ENCODE assay signal across 27 mouse cellular contexts in the genomic region with DNA sequence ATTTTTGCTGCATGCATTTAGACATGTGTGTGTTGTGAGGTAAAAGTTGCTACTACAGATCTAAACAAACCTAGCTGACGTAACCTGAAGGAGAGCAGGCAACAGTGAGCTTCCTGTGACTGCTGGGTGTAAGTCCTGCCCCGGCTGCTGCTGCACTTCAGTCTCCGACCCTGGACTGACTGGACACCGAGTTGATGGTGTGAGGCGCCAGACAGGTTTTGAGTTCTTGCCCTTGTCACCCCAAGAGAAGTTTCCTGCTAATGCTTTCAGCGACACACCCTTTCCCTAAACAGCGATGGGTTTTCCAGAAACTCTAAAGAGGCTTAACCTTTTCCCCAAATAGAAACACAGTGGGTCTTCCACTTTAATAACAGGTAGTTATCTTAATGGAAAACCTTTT.
A peak's percentile ranks its signal among the peaks of the same experiment; 100 is the strongest.
DNase-seq lines count a peak whose midpoint lies in the region; ATAC-seq and TF ChIP-seq lines count a peak whose summit lies in the region.
"Had no signal": no experiment of that assay in that cellular context is flagged by ENCODE, and none has a peak within 500 bp of the region (broad histone marks: within the 10 kb centered on the region; RNA-seq: fewer than 3 reads in every experiment).

No protein-coding gene starts in this region.

- H3K9me3 ChIP-seq in heart, embryonic 11.5 days (replicated peaks; ENCODE audit: control insufficient read depth, low read length), result no peaks in the 10 kb centered on the region
- H3K9me3 ChIP-seq in kidney, embryonic 14.5 days (ENCODE audit: control insufficient read depth, low read length), result no peaks in the 10 kb centered on the region
- H3K9me3 ChIP-seq: embryonic facial prominence, embryonic 13.5 days; forebrain, embryonic 12.5 days; hindbrain, embryonic 12.5 days; liver, embryonic 15.5 days; lung, embryonic 15.5 days; midbrain, embryonic 15.5 days; neural tube, embryonic 12.5 days had no signal

- intact Hi-C loops in gastrocnemius, adult 2 months (cut with DNase I), result loop anchor here (5.0 to 10.0 kb wide), 2 partner anchors 268 to 314 kb away; partner anchors contain the start of gene Ptprg
- intact Hi-C loops in heart, postnatal 25 days (cut with DNase I), result loop anchor here (2.0 to 10.0 kb wide), 5 partner anchors 14 to 312 kb away; partner anchors contain the start of gene Ptprg

- ATAC-seq in heart, embryonic 11.5 days (replicated peaks; ENCODE audit: insufficient number of reproducible peaks, low FRiP score, low TSS enrichment), result no peak
- no peak for ATAC-seq in kidney, embryonic 14.5 days (ENCODE audit: low FRiP score, low TSS enrichment)
- ATAC-seq: midbrain, embryonic 15.5 days; Patski had no signal

- no peak for TF ChIP-seq CTCF in gastrocnemius, adult 2 months (IDR thresholded peaks at IDR 0.05)

- H3K4me1 ChIP-seq in heart, embryonic 11.5 days (ENCODE audit: control insufficient read depth, insufficient read depth, low read length), result peaks cover 19% of the 10 kb centered on the region
- 0 out of 2 replicates have a peak, but pooled peaks cover 11% of the 10 kb centered on the region for H3K4me1 ChIP-seq in kidney, embryonic 14.5 days (ENCODE audit: control insufficient read depth, insufficient read depth, low read length)
- H3K4me1 ChIP-seq: liver, embryonic 15.5 days; midbrain, embryonic 15.5 days; neural tube, embryonic 12.5 days had no signal

- no peaks in the 10 kb centered on the region for H3K36me3 ChIP-seq in heart, embryonic 11.5 days (ENCODE audit: control insufficient read depth, insufficient read depth, low read length)
- no peaks in the 10 kb centered on the region for H3K36me3 ChIP-seq in kidney, embryonic 14.5 days (ENCODE audit: control insufficient read depth, insufficient read depth, low read length)
- H3K36me3 ChIP-seq: embryonic facial prominence, embryonic 13.5 days; forebrain, embryonic 12.5 days; G1E; hindbrain, embryonic 12.5 days; liver, embryonic 15.5 days; lung, embryonic 15.5 days; midbrain, embryonic 15.5 days; neural tube, embryonic 12.5 days had no signal

- no peak for DNase-seq in gastrocnemius, adult 2 months
- DNase-seq in gastrocnemius, adult 8-10 months (ENCODE audit: low spot score in 2 of 2), result no peak
- DNase-seq in heart, postnatal 25 days (ENCODE audit: low spot score), result peak; percentile 31
- DNase-seq in kidney, postnatal 14 days, result peak; percentile 41
- DNase-seq in kidney, postnatal 36 days, result peak; percentile 47 to 74
- no peak for DNase-seq in testis, postnatal 10 days (ENCODE audit: low spot score)
- DNase-seq: B cell, adult 2 months; cerebellum, adult 2 months; cerebellum, postnatal 25 days; embryo, embryonic 11 days; right cerebral cortex, postnatal 14 days; spleen, adult 18-20 months had no signal

- no peak overlapping the region for H3K9ac ChIP-seq in heart, embryonic 11.5 days (ENCODE audit: low read depth, low read length)
- no peak overlapping the region for H3K9ac ChIP-seq in kidney, embryonic 14.5 days (ENCODE audit: low read depth, low read length)
- H3K9ac ChIP-seq: embryonic facial prominence, embryonic 13.5 days; forebrain, embryonic 12.5 days; hindbrain, embryonic 12.5 days; liver, embryonic 15.5 days; lung, embryonic 15.5 days; midbrain, embryonic 15.5 days; neural tube, embryonic 12.5 days had no signal

- H3K27me3 ChIP-seq in heart, embryonic 11.5 days (ENCODE audit: control insufficient read depth, insufficient read depth, low read length), result no peaks in the 10 kb centered on the region
- no peaks in the 10 kb centered on the region for H3K27me3 ChIP-seq in kidney, embryonic 14.5 days (ENCODE audit: control insufficient read depth, insufficient read depth, low read length)
- H3K27me3 ChIP-seq: CH12.LX; embryonic facial prominence, embryonic 13.5 days; forebrain, embryonic 12.5 days; hindbrain, embryonic 12.5 days; liver, embryonic 15.5 days; lung, embryonic 15.5 days; midbrain, embryonic 15.5 days; neural tube, embryonic 12.5 days; Patski had no signal

- WGBS in heart, embryonic 11.5 days (ENCODE audit: insufficient replicate concordance), result 69% methylated on average over 7 of the region's 7 CpGs
- 69% methylated on average over 7 of the region's 7 CpGs for WGBS in kidney, embryonic 14.5 days

- H3K27ac ChIP-seq in gastrocnemius, adult 2 months, result peak overlapping the region; percentile 87
- H3K27ac ChIP-seq in heart, embryonic 11.5 days (ENCODE audit: low read depth, low read length), result no peak overlapping the region
- no peak overlapping the region for H3K27ac ChIP-seq in kidney, embryonic 14.5 days (ENCODE audit: low read depth, low read length)
- H3K27ac ChIP-seq: embryonic facial prominence, embryonic 13.5 days; forebrain, embryonic 12.5 days; hindbrain, embryonic 12.5 days; left cerebral cortex, adult 2 months; liver, embryonic 15.5 days; lung, embryonic 15.5 days; macrophage; midbrain, embryonic 15.5 days; neural tube, embryonic 12.5 days had no signal

- no peak overlapping the region for H3K4me2 ChIP-seq in heart, embryonic 11.5 days
- no peak overlapping the region for H3K4me2 ChIP-seq in kidney, embryonic 14.5 days (replicated peaks; ENCODE audit: low read depth, low read length)
- H3K4me2 ChIP-seq: embryonic facial prominence, embryonic 13.5 days; forebrain, embryonic 12.5 days; hindbrain, embryonic 12.5 days; liver, embryonic 15.5 days; lung, embryonic 15.5 days; midbrain, embryonic 15.5 days; neural tube, embryonic 12.5 days had no signal

- no peak overlapping the region for H3K4me3 ChIP-seq in gastrocnemius, adult 2 months
- no peak overlapping the region for H3K4me3 ChIP-seq in heart, embryonic 11.5 days (ENCODE audit: low read depth, low read length)
- H3K4me3 ChIP-seq in kidney, embryonic 14.5 days (ENCODE audit: low read length), result no peak overlapping the region
- H3K4me3 ChIP-seq: embryonic facial prominence, embryonic 13.5 days; erythroblast, embryonic 14.5 days; forebrain, embryonic 12.5 days; hindbrain, embryonic 12.5 days; left cerebral cortex, adult 2 months; liver, embryonic 15.5 days; lung, embryonic 15.5 days; midbrain, embryonic 15.5 days; neural tube, embryonic 12.5 days had no signal

Comparison
In these comparisons a context has a peak if more than half of its experiments do, and no peak if none do; other contexts are left out.
1. DNase-seq: peak in heart, postnatal 25 days (single experiment), kidney, postnatal 14 days (single experiment) and kidney, postnatal 36 days (2 of 2); none in gastrocnemius, adult 2 months (single experiment), gastrocnemius, adult 8-10 months (0 of 2) and testis, postnatal 10 days (single experiment).